Mouse (Mus musculus) C2C12 (cell line): Measurements from ENCODE around the gene Kdm5b.
"Not testable (repeated sequence)": the region's sequence is repeated elsewhere in the genome, so short reads cannot be mapped to it uniquely, and the experiment has no call there.

Source experiments
- CTCF ChIP-seq: IDR thresholded peaks from one replicate; pipeline ENCODE4 v1.5.1; 2011; ENCODE audit not compliant: control insufficient read depth, insufficient read depth, insufficient read length
- MAX ChIP-seq: IDR thresholded peaks from one replicate; pipeline ENCODE4 v1.6.1; 2011; ENCODE audit warnings: mild to moderate bottlenecking, control low read depth

DNA sequence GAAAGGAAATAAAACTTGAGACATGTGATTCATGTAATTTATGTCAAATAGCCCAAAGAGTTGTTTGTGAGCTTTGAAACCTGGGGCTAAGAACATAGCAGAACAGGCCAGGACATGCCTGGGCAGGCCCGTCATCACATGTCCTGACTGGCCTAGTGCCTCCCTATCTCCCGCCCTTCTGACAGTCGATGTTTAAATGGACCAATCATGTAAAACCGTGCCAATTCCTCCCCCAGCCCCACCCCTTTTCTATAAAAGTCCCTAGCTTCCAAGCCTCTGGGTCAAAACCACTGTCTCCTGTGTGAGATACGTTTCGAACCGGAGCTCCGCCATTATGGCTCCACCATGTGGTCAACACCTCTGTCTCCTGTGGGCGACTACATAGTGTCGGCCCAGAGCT is 26.3 kb upstream of the Kdm5b start:
- TF ChIP-seq MAX, CTCF: not testable (repeated sequence)
